Mouse (Mus musculus) liver, adult 2 months (tissue): ENCODE results near the gene Clasp1.

Experiments
- CTCF ChIP-seq: fragments of 200-500 bp; IDR thresholded peaks from 2 replicates; pipeline ENCODE4 v1.5.1; 2011; ENCODE audit warnings: low read depth, low read length, control low read depth
- POLR2A ChIP-seq: fragments of 200-500 bp; IDR thresholded peaks from 2 replicates; pipeline ENCODE4 v1.6.1; 2011; ENCODE audit warnings: low read length, control low read depth; ENCODE audit not compliant: insufficient read depth; ENCODE audit errors: extremely low read depth

GRCm38 (mm10) chr1:118500606-118501005, 111.7 kb downstream of the Clasp1 start:
- no peak for TF ChIP-seq POLR2A
- TF ChIP-seq CTCF: no peak
